Mouse (Mus musculus) adipocyte (in vitro differentiated cells): ENCODE measurements around the gene Efna5.

Experiments
- DNase-seq: peaks from one replicate; pipeline ENCODE4 v3.0.0-alpha.2; 2016; ENCODE audit warnings: low spot score

Efna5 gene

DNA sequence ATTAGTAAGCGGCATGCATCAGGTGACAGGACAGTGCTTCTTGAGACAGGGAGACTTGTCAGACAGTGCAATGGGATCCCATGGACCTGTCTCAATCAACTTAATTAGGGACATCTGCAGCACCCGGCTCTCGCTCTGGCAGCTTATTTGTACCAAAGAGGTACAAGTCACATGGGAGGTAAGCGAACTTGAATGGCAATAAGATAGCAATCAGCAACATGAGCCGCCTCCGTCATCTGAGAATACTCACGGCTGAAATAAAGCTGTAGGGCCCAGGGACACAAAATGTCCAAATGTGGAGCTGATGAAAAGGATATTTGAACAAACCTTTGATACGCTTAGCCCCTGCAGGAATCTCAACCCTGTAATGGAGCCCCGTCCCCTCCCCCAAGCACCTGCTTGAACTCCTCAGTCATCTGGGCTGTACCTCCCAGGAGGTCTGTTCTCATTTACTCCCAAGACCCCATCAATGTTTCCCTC lies 186.1 kb downstream of the Efna5 start:
- DNase-seq = no peak

DNA sequence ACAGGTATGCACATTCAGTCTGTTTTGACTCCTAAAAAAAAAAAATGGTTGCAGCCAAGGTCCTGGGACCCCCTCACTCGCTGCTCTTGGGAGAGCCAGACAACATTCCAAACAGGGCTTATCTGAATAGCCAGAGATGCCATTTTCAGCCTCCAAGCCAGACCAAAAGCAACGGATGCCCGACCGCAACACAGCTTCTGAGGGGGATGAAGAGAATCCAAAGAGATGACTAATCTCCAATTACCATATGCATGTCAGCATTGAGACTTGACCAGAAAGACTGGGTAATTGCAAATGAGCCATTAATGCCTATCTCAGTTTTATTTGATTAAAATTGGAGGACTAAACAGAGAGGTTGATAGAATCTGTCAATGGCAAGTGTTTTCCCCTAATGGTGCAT lies 188.9 kb downstream of the Efna5 start:
- DNase-seq = no peak

DNA sequence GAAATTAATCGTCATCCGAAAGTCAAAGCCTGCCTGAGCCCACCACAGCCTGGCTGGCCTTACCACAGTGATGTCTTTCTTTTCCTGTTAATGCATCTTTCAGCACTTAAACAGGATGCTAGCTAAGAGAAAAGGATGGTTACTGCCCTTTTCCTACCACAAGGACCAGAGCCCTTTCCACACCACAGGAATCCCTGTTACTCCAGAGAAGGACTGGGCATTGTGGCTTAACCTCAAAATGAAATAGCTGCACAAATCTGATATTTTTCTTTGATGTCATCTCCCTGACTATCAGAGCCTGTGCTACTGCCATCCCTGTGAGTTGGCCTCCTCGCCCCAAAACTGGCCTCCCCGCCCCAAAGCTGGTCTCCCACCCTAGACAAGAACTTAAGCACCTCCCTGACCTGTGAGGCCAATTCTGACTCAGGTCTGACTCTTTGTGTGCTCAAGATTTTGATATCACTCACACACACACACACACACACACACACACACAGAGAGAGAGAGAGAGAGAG lies 189.9 kb downstream of the Efna5 start:
- DNase-seq = no peak

DNA sequence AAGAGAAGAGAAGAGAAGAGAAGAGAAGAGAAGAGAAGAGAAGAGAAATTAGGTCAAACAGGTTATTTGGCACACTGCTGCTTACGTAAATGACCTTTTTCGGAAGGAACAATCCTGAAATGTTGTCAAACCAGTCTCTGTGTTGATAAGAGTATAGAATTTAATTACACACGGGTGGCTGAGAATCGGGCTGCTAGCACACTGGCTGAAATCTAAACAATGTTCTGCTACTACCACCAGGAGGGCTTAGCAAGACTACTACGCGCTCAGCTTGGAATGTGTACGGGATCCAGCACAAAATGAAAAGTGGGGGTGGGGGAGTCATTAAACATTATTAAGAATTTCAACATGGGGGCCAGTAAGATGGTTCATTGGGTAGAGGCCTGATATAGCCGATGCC lies 190.9 kb downstream of the Efna5 start:
- no peak for DNase-seq

DNA sequence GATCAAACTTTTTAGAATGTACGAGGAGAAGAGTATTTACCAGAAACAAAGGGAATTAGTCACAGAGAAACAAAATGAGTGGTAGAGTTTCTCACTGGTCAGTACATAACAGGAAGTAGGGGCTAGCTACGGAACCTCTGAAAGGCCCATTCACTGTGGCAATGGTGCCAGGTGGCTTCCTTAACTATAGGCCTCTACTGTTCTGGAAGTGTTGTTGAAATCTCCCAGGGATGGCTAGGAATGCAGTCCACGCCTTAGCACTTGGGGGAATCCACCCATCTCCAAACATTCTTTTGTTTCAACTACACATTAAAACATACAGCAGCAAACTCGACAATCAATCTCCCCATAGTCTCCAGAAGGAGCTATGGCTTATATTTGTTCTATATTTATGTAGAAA lies 191.5 kb downstream of the Efna5 start:
- DNase-seq = no peak

DNA sequence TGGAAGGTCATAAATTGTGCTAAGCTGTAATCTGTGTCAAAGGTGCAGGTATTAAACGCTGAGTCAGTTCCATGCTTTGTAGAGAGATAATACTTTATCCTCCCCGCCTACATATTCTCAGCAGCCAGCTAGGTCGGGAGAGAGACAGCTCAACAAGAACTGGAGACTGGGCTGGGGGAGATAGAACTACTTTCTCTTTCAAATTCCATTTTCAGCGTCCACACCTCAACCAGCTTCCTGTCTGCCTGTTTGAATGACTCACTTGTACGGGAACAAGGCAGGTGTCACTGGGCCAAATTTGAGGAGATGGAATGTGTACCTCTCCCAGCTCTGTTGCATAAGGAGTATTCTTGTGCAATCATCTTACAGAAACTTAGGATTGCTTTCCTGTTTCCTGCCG lies 193.7 kb downstream of the Efna5 start:
- peak; percentile 76 for DNase-seq

DNA sequence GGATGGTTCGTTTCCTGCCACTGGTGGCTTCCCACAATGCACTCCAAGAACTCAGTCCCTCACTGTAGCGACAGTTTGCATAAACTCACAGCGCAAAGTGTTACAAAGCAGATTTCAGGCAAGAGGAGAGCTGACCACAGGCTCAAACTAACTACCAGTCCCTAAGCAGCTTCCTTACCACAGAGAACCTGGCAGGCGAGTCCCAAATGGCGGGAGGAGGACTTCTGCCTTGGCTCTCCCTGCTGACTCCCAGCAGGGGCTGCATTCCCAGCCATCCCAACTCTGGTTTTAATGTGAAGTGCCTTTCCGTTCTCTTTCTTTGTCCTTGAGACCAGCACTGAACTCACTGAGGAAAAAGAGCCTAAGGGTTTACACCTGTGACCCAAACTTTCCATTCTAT lies 195.9 kb downstream of the Efna5 start:
- no peak for DNase-seq

DNA sequence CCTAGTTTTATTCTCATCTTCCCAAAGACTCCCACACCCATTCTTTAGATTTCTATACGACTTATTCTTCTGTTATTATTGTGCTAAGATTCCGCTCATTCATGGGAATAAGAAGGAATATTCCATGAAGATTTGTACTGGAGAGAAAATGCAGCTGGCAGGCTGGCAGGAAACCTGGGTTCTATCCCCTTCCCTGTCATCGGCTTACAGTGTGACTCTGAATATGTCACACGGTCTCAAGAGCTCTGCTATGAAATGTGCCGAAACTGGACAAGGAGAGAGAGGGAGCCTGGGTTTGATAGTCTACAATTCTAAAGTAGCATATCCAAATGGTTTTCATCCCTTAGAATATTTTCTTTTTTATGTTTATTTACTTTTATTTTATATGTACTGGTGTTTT lies 198.0 kb downstream of the Efna5 start:
- DNase-seq = no peak

DNA sequence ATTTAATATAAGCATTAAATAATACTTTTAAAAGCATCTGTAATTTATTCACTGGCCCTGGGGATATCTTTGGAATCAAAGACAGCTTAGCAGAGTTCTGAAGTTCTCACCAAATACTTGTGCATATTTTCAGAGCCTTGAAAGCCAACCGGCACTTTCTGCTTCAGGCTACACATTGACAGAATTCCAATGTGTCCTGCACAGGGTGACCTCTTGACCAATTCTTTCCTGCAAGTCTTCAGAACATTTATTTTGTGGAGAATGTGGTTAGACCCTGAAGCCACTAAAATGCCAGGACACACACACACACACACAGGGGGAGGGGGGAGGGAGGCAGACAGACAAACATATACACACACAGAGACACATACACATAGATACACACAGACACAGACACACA lies 199.4 kb downstream of the Efna5 start:
- DNase-seq = no peak

DNA sequence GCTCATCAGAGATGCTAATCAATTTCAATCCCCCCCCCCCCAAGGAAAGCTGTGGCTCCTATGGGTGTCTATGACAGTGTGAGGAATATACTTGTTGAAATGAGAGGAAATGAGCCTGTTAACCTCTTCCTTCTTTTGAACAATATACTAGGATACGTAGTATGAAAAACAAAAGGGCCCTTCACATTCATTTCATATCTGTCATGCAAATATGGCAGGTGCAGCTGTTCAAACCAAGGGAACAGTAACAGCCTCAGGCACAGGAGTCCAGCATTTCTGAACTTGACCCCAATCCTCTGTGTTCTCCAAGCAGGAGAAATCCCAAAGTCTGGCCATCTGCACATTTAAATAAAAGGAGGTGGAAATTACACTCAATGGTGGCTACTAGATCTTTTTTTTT lies 200.4 kb downstream of the Efna5 start:
- no peak for DNase-seq

DNA sequence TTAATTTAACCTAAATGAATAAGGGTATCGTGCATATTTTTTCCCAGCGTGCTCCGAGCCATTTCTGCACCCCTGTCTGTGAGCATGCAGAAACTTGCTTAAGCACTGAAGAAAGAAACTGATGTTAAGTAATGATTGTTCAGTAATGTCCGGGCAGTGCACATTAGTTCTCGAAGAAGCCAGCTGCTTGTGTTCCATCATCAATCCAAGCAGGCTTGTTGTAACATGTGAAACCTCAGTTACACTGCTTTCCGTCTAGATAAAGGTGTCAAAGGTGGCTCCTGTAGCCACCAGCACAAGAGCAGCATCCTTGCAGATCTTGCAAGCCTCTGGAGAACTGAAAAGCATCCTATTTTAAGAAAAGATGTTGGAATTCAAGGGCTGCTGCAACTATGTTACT lies 204.3 kb downstream of the Efna5 start:
- DNase-seq = no peak

DNA sequence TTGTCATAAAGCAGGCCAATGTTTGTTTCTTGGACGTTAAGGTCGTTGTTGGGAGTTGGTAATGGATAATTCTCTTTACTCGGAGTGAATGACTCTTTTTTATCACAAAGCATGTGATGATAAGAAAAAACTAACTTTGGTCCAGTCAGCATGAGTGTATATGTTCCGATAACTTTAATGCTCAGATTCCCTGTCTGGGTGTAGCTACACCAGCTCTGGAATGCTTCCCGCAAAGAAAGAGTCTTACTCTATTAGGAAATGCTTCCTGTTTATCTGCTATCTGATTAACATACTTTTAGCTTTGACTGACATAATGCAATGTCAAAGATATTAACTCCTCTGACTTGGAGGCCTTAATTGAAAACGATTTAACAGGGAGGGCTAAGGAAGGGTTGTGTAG lies 204.7 kb downstream of the Efna5 start:
- no peak for DNase-seq

DNA sequence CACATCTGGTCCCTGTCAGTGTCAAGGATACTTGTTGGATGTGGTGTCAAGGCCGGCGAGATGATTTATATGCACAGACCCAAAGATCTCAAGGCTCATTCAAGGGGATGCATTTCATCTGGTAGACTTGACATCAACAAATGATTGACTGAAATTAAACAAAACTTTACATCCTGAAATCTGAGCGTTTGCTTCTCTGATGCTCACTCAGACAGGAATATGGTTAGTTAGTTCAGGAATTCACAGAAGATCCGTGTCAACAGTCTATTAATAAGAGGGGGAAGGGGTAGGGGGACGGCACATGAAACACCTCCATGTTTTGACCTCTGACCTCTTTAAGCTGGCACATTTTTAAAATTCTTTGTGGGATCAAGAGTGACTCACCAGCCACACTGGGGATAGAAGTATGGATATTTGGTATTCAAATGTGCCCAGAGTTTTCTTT lies 205.3 kb downstream of the Efna5 start:
- DNase-seq = no peak

DNA sequence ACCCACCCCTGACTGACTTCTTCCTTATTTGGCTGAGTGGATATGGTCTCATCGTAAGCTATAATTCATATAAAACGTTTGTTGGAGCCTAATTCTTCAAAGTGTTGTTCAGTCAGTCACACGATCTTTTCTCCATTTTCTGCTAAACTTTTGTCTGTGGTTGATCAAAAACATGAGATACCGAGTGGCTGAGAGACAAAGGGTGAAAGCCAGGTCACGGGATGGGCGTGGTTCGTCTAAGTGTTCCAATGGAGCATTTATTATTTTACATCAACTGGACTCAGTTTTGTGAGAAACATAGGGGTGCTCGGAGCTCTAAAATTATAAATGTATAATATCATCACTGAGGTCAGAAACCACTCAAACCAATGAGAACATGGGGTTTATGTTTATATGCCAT lies 209.0 kb downstream of the Efna5 start:
- no peak for DNase-seq

DNA sequence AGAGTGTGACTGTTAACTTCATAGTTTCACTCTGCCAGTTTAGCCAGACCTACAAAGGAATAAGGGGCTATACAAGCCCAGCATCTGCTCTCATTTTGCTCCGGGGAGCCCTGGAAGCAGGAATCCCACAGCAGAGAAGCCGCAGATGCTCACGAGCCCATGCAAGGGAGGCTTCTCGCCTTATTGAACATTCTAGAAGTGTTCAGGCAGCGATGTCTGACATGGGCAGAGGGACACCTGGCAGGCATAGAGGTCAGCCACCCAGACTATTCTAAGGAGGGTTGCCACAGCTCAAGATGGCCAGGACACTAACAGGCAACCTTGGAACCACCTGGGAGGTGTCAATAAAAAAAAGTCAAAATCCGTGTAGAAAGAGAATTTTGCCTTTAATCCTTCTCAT lies 214.4 kb downstream of the Efna5 start:
- no peak for DNase-seq

DNA sequence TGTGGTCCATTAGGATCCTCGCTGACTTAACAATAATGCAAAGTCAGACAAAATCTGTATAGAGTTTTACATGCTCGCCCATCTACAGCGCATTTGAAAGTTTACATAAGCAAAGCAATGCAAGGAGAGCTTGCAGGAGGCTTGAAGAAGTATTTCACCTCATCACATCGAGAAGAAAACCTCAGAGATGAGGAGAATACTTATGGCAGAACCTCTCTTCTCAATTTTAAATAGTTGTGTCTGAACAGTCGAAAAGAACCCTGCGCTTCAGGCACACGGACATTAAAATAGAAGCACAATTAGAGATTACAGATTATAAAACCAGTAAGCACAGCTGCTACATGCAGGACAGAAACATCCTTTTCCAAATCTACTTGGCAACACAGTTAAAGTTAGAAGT lies 215.3 kb downstream of the Efna5 start:
- no peak for DNase-seq

DNA sequence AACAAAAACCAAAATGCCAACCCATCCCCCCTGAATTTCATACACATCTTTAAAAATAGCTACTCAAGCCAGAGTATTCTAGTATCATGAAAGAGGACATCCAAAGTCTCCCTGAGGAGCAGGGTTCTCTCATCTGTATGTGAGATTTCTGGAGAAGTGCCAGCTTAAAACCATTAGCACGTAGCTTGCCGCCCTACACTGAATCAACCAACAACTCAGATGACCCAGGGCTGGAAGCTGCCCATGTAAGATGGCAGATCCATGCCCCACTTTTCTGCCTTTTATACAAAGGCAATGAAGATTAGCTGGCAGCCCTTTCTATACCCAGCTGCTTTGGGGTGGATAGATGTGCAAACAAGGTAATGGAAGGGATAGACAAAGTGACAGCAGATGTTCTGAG lies 216.4 kb downstream of the Efna5 start:
- DNase-seq = no peak

DNA sequence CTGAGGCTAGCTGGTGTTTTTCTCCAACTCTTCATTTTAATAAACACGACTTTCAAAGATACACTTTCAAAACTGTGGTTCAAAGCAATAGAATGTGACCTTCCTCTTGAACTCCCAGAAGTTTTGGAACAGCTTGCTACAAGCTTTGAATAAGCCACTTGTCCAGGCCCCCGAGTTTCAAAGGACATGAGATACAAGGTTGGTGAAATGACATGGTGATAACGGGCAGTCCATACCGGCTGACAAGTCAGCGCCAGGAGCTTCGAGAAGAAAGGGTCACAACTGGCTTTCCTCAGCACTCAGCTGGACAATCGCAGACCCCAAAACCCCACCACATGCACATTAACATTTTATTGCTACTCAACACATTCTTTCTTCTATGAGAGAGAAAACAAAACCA lies 219.3 kb downstream of the Efna5 start:
- DNase-seq = no peak

DNA sequence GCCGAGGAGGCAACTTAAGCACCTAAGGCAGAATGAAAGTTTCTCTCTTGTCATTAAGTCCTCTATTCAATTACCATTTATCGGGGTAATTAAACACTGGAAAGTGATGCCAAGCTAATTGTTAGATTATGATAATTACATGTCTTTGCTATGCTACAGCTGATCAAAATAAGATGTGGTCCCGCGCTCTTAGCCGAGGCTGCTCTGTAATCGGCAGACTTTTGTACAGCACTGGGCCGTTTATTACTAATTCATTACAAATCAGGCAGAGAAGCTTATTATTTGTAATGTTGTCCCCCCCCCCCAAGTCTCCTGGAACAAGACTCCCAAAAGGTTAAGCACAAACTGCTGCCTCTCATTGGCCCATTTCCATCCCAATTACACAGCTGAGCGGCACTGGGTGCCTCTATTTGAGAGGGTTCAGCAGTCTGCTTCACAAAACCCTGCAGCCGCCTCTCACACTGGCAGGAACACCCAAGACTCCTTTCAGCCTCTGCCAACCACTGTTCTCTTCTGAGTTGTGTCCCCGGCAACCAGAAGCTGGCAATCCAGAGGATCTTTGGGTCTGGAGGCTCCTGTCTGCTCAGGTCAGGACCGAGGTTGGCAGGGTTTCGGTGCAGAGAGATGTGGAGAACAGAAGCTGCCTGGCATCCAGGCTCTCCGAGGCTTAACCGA lies 221.5 kb downstream of the Efna5 start:
- no peak for DNase-seq

DNA sequence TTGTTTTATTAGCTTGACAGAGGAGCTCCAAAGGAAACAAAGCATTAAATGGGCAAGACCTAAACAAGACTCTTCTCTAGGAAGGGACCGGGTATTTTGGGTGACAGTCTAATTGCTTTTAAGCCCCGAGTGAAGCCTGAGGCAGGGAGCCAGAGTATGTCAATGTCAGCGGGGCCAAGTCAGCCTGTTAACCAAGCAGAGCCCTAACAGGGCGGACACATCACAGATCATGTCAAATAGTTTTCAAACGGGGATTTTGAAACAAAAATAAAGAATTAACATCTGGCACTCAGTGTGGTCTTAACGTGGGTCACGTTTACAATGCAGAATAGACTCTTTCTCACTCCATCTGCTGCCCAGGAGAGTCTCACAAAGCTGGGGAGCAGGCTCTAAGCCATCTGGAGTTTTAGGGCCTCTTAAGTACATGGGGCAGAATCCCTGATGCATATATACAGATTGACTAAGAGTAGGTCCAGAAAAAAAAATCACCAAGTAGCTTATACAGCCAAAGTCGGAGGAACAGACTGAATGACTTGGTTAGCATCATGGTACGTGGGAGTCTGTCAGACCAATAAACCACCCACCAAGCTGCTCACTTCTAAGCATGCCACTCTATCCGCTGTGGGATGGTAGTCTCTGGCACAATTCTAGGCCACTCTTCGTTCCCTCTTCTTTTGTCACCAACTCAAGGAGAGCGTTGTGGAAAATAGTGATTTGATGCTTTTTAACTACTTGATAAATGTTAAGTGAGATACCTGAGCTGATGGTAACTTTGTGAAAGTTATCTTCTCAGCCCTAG lies 223.1 kb downstream of the Efna5 start:
- no peak for DNase-seq

DNA sequence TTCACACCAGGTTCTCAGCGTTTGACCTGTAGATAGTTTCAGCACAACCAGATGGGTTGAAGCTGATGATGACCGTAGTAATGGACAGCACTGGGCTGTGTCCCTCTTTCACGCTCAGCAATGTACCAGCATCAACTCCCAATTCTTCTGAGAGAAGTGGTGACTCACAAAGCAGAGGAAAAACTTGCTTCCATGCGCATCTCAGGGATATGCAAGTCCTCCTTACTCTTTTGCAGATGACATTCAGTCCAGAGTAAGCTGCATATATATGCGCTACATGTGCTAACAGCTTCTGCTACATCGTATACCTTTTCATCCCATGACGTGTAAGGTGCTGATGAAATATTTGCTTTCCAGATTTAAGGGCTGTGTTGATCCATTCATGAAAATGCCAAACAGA lies 224.1 kb downstream of the Efna5 start:
- no peak for DNase-seq

DNA sequence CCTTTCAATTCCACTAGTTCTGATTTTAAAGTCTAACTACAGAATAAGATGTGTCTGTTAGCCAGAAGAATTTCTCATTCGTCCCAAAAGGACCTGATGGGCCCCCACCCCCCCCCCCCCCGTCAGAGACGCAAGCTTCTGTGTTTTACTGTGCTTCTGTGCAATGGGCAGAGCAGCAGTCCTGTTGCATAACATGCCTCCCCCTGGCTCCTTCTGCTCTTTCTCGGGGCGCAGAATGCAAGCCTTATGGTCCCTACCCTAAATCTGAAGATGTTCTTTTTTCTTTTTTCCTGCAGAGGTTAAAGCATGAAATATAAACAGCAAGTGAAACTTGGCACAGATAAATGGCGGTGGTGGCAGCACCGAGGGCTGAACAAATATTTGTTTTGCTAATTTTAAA lies 224.5 kb downstream of the Efna5 start:
- DNase-seq = no peak

DNA sequence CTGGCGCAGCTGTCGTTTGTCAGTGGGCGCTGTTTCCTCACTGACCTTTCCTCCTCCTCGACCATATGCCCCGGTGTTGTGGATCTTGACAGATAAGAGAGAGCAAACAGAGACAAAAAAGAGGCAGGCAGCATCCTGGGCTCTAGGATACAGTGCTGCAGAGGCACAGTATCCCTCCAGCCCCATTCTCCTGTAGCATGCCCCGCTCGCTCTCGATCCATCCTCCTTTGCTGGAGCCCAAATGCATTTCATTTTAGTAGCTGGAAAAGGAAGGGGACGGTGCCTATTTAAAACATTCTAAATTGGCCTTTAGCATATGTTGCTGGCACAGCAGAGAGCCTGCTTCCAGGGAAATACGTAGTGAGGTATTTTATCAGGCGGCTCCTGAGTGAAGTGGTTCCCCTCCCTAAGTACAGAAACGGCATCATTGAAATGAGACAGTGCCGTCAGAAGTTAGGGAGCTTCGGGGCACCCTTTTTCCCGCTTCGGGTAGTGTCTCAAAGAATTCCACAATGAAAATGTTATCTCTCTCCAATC lies 225.2 kb downstream of the Efna5 start:
- DNase-seq = no peak
